Mouse (Mus musculus) embryonic facial prominence, embryonic 11.5 days (tissue): ENCODE measurements around the gene Cphx1. TPM values are rescaled to one million over a fixed set of nuclear protein-coding genes. Genes with fewer than 3 reads are reported as not detected.

ENCODE experiments used
- polyA plus RNA-seq: library from polyadenylated mRNA; unstranded; fragments of >200 nt; fragmentation: Nextera tagmentation; extraction: Ambion mirVana; gene quantifications from 2 replicates; pipeline ENCODE4 v1.2.1, GENCODE M21; 2014

The Cphx1 gene
- polyA plus RNA-seq, 1 experiment from 2014 or later, result 0.46 TPM

Other genes starting within 250 kb of the Cphx1 start
- 40.7 and 43.7 TPM in 2 replicates for gene Ppif, start 244.2 kb upstream of the Cphx1 start, polyA plus RNA-seq
- gene Zcchc24, start 169.3 kb upstream of the Cphx1 start, polyA plus RNA-seq, result 23.6 and 24.5 TPM in 2 replicates
- gene Anxa11, start 96.1 kb upstream of the Cphx1 start, polyA plus RNA-seq, result 7.1 and 9.1 TPM in 2 replicates
- gene Plac9a, start 35.2 kb upstream of the Cphx1 start, polyA plus RNA-seq, result not detected in 2 replicates
- gene Tmem254a, start 10.6 kb upstream of the Cphx1 start, polyA plus RNA-seq, result 3.5 and 3.6 TPM in 2 replicates
- 2.3 and 3.1 TPM in 2 replicates for gene Duxbl1, start 40.3 kb downstream of the Cphx1 start, polyA plus RNA-seq
- 1.1 TPM in 1 of 2 replicates, not detected in the other for gene Gm9780, start 104.4 kb downstream of the Cphx1 start, polyA plus RNA-seq
- 21.5 and 23.7 TPM in 2 replicates for gene Tmem254c, start 129.1 kb downstream of the Cphx1 start, polyA plus RNA-seq
- not detected in 2 replicates for gene Cphx2, start 143.2 kb downstream of the Cphx1 start, polyA plus RNA-seq
- gene Cphx3, start 144.0 kb downstream of the Cphx1 start, polyA plus RNA-seq, result not detected in 2 replicates
- not detected in 2 replicates for gene Duxbl2, start 180.0 kb downstream of the Cphx1 start, polyA plus RNA-seq
- gene Plac9b, start 244.2 kb downstream of the Cphx1 start, polyA plus RNA-seq, result 0.53 and 0.83 TPM in 2 replicates